Mouse (Mus musculus): ENCODE data around the gene Galr3.

The Galr3 gene

GRCm38 (mm10) chr15:79060887-79061565 is 19.3 kb downstream of the Galr3 start:
- no peak for DNase-seq

DNA sequence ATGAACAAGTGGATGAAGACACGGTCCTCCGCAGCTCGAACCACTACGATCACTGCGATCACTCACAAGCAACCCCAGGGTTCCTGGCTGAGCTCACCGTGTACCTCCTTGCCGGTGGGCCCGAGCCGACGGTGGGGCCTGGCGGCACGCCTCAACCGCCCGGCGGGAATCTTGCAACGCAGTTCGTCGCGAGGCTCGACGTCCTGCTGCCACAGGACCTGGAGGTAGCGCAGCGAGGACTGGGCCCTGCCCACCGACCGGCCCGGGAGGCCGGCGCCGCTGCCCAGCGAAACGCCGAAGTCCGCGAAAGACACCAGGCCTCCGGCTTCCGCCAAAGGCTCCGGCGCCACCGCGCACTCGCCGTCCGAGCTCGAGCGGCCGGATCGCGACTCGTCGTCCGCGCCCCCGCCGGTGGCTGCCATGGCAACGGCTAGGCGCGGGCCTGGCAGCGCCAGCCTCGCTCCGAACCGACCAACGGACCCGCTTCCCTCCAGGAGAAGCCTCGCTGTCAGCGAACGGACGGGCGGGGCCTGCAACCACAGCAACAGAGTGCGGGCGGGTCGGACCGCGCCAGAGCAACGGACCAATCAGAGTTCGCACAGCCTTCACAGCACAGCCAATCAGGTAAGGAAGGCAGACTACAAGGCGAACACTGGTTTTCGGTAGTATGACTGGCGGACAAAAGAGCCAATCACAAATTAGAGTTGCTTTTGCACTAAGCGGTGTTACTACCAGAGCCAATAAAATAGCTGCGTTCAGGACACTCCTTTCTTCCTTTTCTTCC is 20.9 kb downstream of the Galr3 start, which contains the start of gene Ankrd54:
Ankrd54 (minus strand) TSS at position 518 of the 784 bp plus-strand sequence.
- peak; percentile 94 for DNase-seq

GRCm38 (mm10) chr15:79063160-79063740 is 21.6 kb downstream of the Galr3 start:
- DNase-seq, result no peak

GRCm38 (mm10) chr15:79065086-79065770 is 23.5 kb downstream of the Galr3 start:
- DNase-seq, result no peak

- DNase-seq, result no peak
Observed at GRCm38 (mm10) chr15:79066276-79066675, 24.6 kb downstream of the Galr3 start.

DNA sequence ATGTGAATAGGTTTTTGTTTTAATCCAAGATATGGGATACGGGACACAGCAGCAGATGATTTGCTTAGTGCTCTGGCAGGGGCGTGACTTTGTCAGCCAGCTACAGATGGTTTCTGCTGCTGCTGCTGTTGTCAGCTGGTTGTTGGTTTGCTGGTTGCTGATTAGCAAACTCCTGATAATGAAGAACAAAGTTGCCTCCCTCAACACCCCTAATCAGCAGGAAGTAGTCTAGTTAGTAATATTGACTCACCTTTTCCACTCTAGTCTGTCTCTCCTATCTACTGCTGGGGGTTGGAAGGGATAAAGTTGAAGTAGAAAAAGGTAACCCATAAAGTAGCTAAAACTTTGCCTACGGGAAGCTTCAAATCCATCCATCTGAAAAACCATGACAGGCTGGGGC is 25.9 kb downstream of the Galr3 start:
- DNase-seq, result no peak

GRCm38 (mm10) chr15:79068416-79068815 is 26.7 kb downstream of the Galr3 start:
- DNase-seq, result no peak

DNA sequence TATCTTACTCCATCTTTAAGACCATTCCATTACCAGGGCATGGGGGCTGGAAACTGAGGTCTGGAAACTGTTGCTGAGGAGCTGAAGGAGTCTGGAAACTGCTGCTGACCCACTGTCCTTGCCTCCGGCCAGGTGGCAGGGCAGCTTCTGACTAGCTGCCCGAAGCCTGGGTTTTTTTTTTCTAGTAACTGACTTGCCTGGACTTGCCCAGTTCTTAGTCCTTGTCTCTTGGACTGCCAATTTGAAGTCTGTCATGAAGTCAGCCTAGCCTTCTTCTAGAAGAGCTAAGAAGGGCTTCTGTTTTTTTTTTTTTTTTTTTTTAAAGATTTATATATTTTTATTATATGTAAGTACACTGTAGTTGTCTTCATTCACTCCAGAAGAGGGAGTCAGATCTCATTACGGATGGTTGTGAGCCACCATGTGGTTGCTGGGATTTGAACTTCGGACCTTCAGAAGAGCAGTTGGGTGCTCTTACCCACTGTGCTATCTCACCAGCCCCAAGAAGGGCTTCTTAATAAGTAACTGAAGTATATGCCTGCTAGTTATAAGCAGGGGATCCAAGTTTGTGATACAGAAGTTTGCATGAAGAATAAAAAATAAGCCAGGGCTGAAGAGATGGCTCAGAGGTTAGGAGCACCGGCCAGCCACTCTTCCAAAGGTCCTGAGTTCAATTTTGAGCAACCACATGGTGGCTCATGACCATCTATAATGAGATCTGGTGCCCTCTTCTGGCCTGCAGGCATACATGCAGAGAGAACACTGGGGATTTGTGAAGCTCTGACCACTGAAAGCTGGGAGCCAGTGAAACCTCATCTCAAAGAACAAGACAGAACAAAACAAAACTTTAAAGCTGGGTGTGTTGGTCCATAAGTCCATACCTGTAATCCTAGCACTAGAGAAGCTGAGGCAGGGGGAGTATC is 29.7 kb downstream of the Galr3 start:
- DNase-seq, result peak; percentile 28

GRCm38 (mm10) chr15:79073752-79074151 is 32.1 kb downstream of the Galr3 start:
- no peak for DNase-seq

GRCm38 (mm10) chr15:79074446-79074845 is 32.8 kb downstream of the Galr3 start:
- no peak for DNase-seq

GRCm38 (mm10) chr15:79074913-79075532 is 33.3 kb downstream of the Galr3 start, which contains the start of gene Eif3l:
Gene Eif3l (plus strand): TSS chr15:79075179.
- peak; percentile 85 for DNase-seq

GRCm38 (mm10) chr15:79075658-79076365 is 34.1 kb downstream of the Galr3 start:
- no peak for DNase-seq

- no peak for DNase-seq
Observed at GRCm38 (mm10) chr15:79079567-79079966, 37.9 kb downstream of the Galr3 start.

GRCm38 (mm10) chr15:79092284-79092683 is 50.6 kb downstream of the Galr3 start:
- DNase-seq, result no peak
